Mouse (Mus musculus): ENCODE measurements at regions not wholly inside any gene's neighbourhood (a gene's known extent, or its start where the extent isn't known, plus 50 kb on each side); places are given as distances from the start of the nearest gene placed in this dataset.

- no peak for DNase-seq (ENCODE audit: low spot score in 2 of 2)
These were observed 133.0 kb downstream of the Ndufa10 start for GRCm38 (mm10) chr1:92340644-92341043.

- DNase-seq (ENCODE audit: low spot score in 2 of 2), result no peak
These were observed 135.1 kb downstream of the Ndufa10 start for GRCm38 (mm10) chr1:92338589-92338988.

- DNase-seq (ENCODE audit: low spot score in 2 of 2), result no peak
These were observed 136.2 kb downstream of the Ndufa10 start for GRCm38 (mm10) chr1:92337450-92337849.

- DNase-seq (ENCODE audit: low spot score in 2 of 2), result no peak
These were observed 136.7 kb upstream of the Hdac4 start for GRCm38 (mm10) chr1:92332248-92332584.

- DNase-seq (ENCODE audit: low spot score in 2 of 2), result no peak
These were observed 136.2 kb upstream of the Hdac4 start for GRCm38 (mm10) chr1:92331559-92332247.

GRCm38 (mm10) chr1:92330181-92330580 is 134.7 kb upstream of the Hdac4 start:
- no peak for DNase-seq (ENCODE audit: low spot score in 2 of 2)

GRCm38 (mm10) chr1:92329491-92329890 is 134.0 kb upstream of the Hdac4 start:
- DNase-seq (ENCODE audit: low spot score in 2 of 2), result no peak

GRCm38 (mm10) chr1:92327141-92327540 is 131.6 kb upstream of the Hdac4 start:
- DNase-seq (ENCODE audit: low spot score in 2 of 2), result no peak

- DNase-seq (ENCODE audit: low spot score in 2 of 2), result no peak
These were observed 129.8 kb upstream of the Hdac4 start for GRCm38 (mm10) chr1:92325281-92325680.

GRCm38 (mm10) chr1:92324091-92324950 is 128.8 kb upstream of the Hdac4 start:
- peak in 1 of 2 experiments; percentile 42 for DNase-seq (ENCODE audit: low spot score in 2 of 2)

- no peak for DNase-seq (ENCODE audit: low spot score in 2 of 2)
These were observed 121.6 kb upstream of the Hdac4 start for GRCm38 (mm10) chr1:92317131-92317530.

- no peak for DNase-seq (ENCODE audit: low spot score in 2 of 2)
These were observed 120.8 kb upstream of the Hdac4 start for GRCm38 (mm10) chr1:92316191-92316723.

- DNase-seq (ENCODE audit: low spot score in 2 of 2), result no peak
These were observed 117.6 kb upstream of the Hdac4 start for GRCm38 (mm10) chr1:92313001-92313597.

- peak in 1 of 2 experiments; percentile 39 for DNase-seq (ENCODE audit: low spot score in 2 of 2)
These were observed 114.4 kb upstream of the Hdac4 start for GRCm38 (mm10) chr1:92309883-92310282.

GRCm38 (mm10) chr1:92309381-92309780 is 113.9 kb upstream of the Hdac4 start:
- DNase-seq (ENCODE audit: low spot score in 2 of 2), result no peak

GRCm38 (mm10) chr1:92308537-92308936 is 113.0 kb upstream of the Hdac4 start:
- DNase-seq (ENCODE audit: low spot score in 2 of 2), result no peak

- DNase-seq (ENCODE audit: low spot score in 2 of 2), result no peak
These were observed 110.5 kb upstream of the Hdac4 start for GRCm38 (mm10) chr1:92306042-92306441.

GRCm38 (mm10) chr1:92299041-92299440 is 103.5 kb upstream of the Hdac4 start:
- peak; percentile 61 to 65 for DNase-seq (ENCODE audit: low spot score in 2 of 2)

- no peak for DNase-seq (ENCODE audit: low spot score in 2 of 2)
These were observed 97.3 kb upstream of the Hdac4 start for GRCm38 (mm10) chr1:92292681-92293380.

GRCm38 (mm10) chr1:92286966-92287342 is 91.5 kb upstream of the Hdac4 start:
- DNase-seq (ENCODE audit: low spot score in 2 of 2), result no peak

GRCm38 (mm10) chr1:92286013-92286965 is 90.8 kb upstream of the Hdac4 start:
- no peak for DNase-seq (ENCODE audit: low spot score in 2 of 2)

Data from left cerebral cortex, adult 9 months (tissue).